Mouse (Mus musculus) forebrain, embryonic 12.5 days (tissue): Measurements from ENCODE around the gene Aadacl3. TPM values are rescaled to one million over a fixed set of nuclear protein-coding genes. Genes with fewer than 3 reads are reported as not detected.

Source experiments
- ATAC-seq: fragments of 200-750 bp; cut with Nextera tagmentation; 2 replicates; pipeline ENCODE4 v1.8.0; 2017; ENCODE audit warnings: moderate TSS enrichment; ENCODE audit not compliant: low FRiP score
- H3K27ac ChIP-seq: fragments of 300-500 bp; sonication (generic); 2 replicates; pipeline ENCODE4 v1.5.1; 2016; ENCODE audit warnings: mild to moderate bottlenecking
- H3K27me3 ChIP-seq: fragments of 300-500 bp; sonication (generic); 2 replicates; pipeline ENCODE4 v1.6.1; 2016; ENCODE audit warnings: mild to moderate bottlenecking
- H3K36me3 ChIP-seq: fragments of 300-500 bp; sonication (generic); replicated peaks from 2 replicates; pipeline ENCODE4 v1.6.1; 2016; ENCODE audit warnings: mild to moderate bottlenecking
- H3K4me1 ChIP-seq: fragments of 300-500 bp; sonication (generic); 2 replicates; pipeline ENCODE4 v1.6.1; 2016
- H3K4me2 ChIP-seq: fragments of 300-500 bp; sonication (generic); 2 replicates; pipeline ENCODE4 v1.6.1; 2016; ENCODE audit warnings: mild to moderate bottlenecking, moderate library complexity
- H3K4me3 ChIP-seq: fragments of 300-500 bp; sonication (generic); replicated peaks from 2 replicates; pipeline ENCODE4 v1.5.1; 2016; ENCODE audit warnings: mild to moderate bottlenecking
- H3K9ac ChIP-seq: fragments of 300-500 bp; sonication (generic); 2 replicates; pipeline ENCODE4 v1.6.1; 2016; ENCODE audit warnings: mild to moderate bottlenecking
- H3K9me3 ChIP-seq: fragments of 300-500 bp; sonication (generic); 2 replicates; pipeline ENCODE4 v1.6.1; 2016
- WGBS: fragments of 180-500 bp; shearing (Covaris S2); methylation state at CpG from one replicate; pipeline ENCODE4 v1.1.7; 2016; 5-methylcytosine and 5-hydroxymethylcytosine counted together
- polyA plus RNA-seq: library from polyadenylated mRNA; unstranded; fragments of >200 nt; fragmentation: Nextera tagmentation; extraction: Ambion mirVana; gene quantifications from 2 replicates; pipeline ENCODE4 v1.2.1, GENCODE M21; 2016

Gene Aadacl3
- not detected in 2 replicates for polyA plus RNA-seq

DNA sequence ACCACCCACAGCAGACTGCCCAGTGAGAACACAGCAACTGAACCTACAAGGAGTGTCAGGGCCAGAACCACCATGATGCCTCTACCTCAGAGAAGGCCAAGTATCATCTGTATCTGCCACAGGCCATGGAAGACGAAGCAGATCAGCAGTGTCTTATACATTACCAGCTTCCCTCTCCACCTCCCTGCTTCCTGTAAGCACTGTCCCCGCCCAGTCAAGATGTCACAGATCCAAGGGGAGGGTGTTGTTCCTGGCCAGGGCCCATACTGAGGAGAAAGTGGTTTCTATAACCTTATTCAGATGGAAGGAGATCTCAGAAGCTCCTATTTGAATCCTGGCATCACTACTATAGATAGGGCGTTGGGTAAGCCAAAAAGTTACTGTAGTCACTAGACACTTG is at the start of gene Aadacl3:
Aadacl3 (minus strand) TSS at position 101 of the 400 bp plus-strand sequence.
- H3K9ac ChIP-seq = no peak within 1 kb of the TSS
- H3K36me3 ChIP-seq = no peaks in the 10 kb centered on the region
- H3K4me3 ChIP-seq = no peak within 1 kb of the TSS
- 74% methylated on average over 3 of the region's 3 CpGs for WGBS
- H3K4me1 ChIP-seq = no peaks in the 10 kb centered on the region
- H3K27me3 ChIP-seq = no peaks in the 10 kb centered on the region
- H3K9me3 ChIP-seq = peaks cover 53% of the 10 kb centered on the region
- no peak for ATAC-seq
- H3K4me2 ChIP-seq = no peak within 1 kb of the TSS
- H3K27ac ChIP-seq = no peak within 1 kb of the TSS

- ATAC-seq = no peak
- no peak overlapping the region for H3K27ac ChIP-seq
- H3K4me1 ChIP-seq = no peaks in the 10 kb centered on the region
- no peak overlapping the region for H3K4me3 ChIP-seq
- H3K9me3 ChIP-seq = peaks cover 28% of the 10 kb centered on the region
- H3K9ac ChIP-seq = no peak overlapping the region
- WGBS = 72% methylated on average over 1 of the region's 1 CpGs
- H3K36me3 ChIP-seq = no peaks in the 10 kb centered on the region
- H3K27me3 ChIP-seq = no peaks in the 10 kb centered on the region
- H3K4me2 ChIP-seq = no peak overlapping the region
These were observed 43.0 kb upstream of the Aadacl3 start for GRCm38 (mm10) chr4:144506518-144506917.

- no peak overlapping the region for H3K4me2 ChIP-seq
- no peak for ATAC-seq
- no peak overlapping the region for H3K4me3 ChIP-seq
- H3K9ac ChIP-seq = no peak overlapping the region
- no peak overlapping the region for H3K27ac ChIP-seq
- no peaks in the 10 kb centered on the region for H3K4me1 ChIP-seq
- no peaks in the 10 kb centered on the region for H3K27me3 ChIP-seq
- H3K36me3 ChIP-seq = no peaks in the 10 kb centered on the region
- peaks cover 41% of the 10 kb centered on the region; the same call in 1 of the 2 replicates for H3K9me3 ChIP-seq
These were observed 29.8 kb upstream of the Aadacl3 start for GRCm38 (mm10) chr4:144493331-144493730.

DNA sequence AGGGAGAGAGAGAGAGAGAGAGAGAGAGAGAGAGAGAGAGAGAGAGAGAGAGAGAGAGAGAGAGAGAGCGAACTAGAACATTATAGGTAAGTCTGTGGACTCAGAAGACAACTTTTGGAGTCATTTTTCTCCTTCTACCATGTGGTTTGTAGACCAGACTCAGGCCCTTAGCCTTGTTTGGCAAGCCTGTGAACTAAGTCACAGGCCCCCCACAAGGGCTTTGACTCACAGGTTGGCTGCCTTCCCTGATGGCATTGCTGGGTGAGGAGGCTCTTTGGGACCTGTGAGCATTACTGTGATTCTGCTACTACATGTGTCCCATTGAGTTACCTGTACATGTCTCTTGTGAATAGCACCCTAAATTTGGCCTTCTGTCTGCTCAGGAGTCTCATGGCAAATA is 4.5 kb upstream of the Aadacl3 start:
- Histone ChIP-seq H3K27ac (no peak overlapping the region), H3K9me3 (peaks cover 51% of the 10 kb centered on the region)
- WGBS = 43% methylated on average over 1 of the region's 1 CpGs

DNA sequence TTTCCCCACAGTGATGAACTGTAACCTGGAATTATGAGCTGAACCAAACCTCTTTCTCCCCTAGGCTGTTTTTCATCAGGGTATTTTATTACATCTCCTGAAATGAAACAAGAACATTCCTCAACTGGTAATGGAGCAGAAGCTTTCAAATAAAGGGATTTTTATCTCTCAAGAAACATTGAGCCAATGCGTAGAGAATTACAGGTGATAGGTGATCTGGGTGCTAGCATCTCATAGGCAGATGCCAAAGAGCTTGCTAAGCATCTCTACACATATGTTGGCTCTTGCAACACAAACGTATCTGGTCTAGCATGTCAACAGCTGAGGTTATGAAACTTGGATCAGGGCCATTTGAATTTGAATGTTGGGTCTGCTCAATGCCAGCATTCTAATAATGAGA is 1.6 kb upstream of the Aadacl3 start:
- Histone ChIP-seq H3K27me3 (no peaks in the 10 kb centered on the region), H3K27ac (no peak overlapping the region), H3K4me1 (no peaks in the 10 kb centered on the region), H3K36me3 (no peaks in the 10 kb centered on the region), H3K9ac (no peak overlapping the region), H3K4me3 (no peak overlapping the region), H3K4me2 (no peak overlapping the region), H3K9me3 (peaks cover 50% of the 10 kb centered on the region)
- no peak for ATAC-seq
- 80% methylated on average over 2 of the region's 2 CpGs for WGBS

More for the DNA sequence above, 4.5 kb upstream of the Aadacl3 start:
- H3K36me3 ChIP-seq = no peaks in the 10 kb centered on the region
- no peaks in the 10 kb centered on the region for H3K4me1 ChIP-seq
- H3K9ac ChIP-seq = no peak overlapping the region
- H3K4me3 ChIP-seq = no peak overlapping the region
- H3K4me2 ChIP-seq = no peak overlapping the region
- no peaks in the 10 kb centered on the region for H3K27me3 ChIP-seq
- ATAC-seq = no peak

DNA sequence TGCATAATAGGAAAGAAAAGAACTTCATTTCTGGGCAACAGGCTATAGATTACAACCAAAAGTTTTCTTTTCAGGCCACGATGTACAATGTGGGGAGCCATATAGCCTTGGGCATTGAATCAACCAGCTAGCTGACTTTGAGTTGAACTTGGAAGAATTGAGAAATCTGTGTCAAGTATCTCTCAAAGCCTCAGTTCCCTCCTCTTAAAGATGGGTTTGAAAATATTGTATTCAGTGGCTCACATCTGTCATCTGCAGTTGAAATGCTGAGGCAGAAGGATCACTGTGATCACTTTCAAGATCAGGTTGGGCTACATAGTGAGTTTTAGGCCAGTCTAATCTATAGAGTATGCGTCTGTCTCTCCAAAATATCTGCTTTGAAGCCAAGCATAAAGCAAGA is 10.3 kb downstream of the Aadacl3 start, which contains the start of gene Gm9944:
Gm9944 (minus strand) TSS at position 101 of the 400 bp plus-strand sequence.
- H3K36me3 ChIP-seq = no peaks in the 10 kb centered on the region
- no peak within 1 kb of the TSS for H3K4me2 ChIP-seq
- H3K27me3 ChIP-seq = no peaks in the 10 kb centered on the region
- ATAC-seq = no peak
- peaks cover 48% of the 10 kb centered on the region; the same call in 1 of the 2 replicates for H3K9me3 ChIP-seq
- no peaks in the 10 kb centered on the region for H3K4me1 ChIP-seq
- no peak within 1 kb of the TSS for H3K9ac ChIP-seq
- H3K27ac ChIP-seq = no peak within 1 kb of the TSS
- WGBS = 69% methylated on average over 2 of the region's 2 CpGs
- no peak within 1 kb of the TSS for H3K4me3 ChIP-seq

DNA sequence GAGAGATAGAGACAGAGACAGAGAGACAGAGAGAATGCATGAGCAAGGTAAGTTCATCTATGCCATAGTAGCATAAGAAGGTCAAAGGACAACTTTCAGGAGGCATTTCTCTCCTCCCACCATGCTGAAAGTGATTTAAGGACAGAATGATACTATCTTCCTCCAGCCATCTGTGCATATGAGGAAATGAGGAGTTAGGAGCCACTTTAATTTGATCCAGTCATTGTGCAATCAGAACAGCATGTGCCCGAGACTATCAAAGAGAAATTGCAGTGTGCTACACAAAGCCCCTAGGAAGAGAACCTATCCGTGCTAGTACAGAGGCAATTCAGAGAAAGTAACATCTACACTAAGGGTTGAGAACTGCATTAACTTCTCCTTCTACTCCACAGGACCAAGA is 15.0 kb downstream of the Aadacl3 start:
- 77% methylated on average over 2 of the region's 2 CpGs for WGBS
- Histone ChIP-seq H3K4me2 (no peak overlapping the region), H3K4me1 (no peaks in the 10 kb centered on the region), H3K36me3 (no peaks in the 10 kb centered on the region), H3K27me3 (no peaks in the 10 kb centered on the region), H3K9me3 (peaks cover 42% of the 10 kb centered on the region), H3K4me3 (no peak overlapping the region), H3K9ac (no peak overlapping the region), H3K27ac (no peak overlapping the region)
- no peak for ATAC-seq

GRCm38 (mm10) chr4:144441582-144441981 is 22.0 kb downstream of the Aadacl3 start:
- Histone ChIP-seq H3K27me3 (no peaks in the 10 kb centered on the region), H3K4me1 (no peaks in the 10 kb centered on the region), H3K27ac (no peak overlapping the region), H3K36me3 (no peaks in the 10 kb centered on the region), H3K9ac (no peak overlapping the region), H3K4me2 (no peak overlapping the region), H3K4me3 (no peak overlapping the region), H3K9me3 (peaks cover 47% of the 10 kb centered on the region)
- 78% methylated on average over 1 of the region's 1 CpGs for WGBS
- ATAC-seq = no peak

- H3K4me2 ChIP-seq = no peak overlapping the region
- no peak overlapping the region for H3K9ac ChIP-seq
- no peaks in the 10 kb centered on the region for H3K27me3 ChIP-seq
- no peak overlapping the region for H3K27ac ChIP-seq
- no peaks in the 10 kb centered on the region for H3K4me1 ChIP-seq
- H3K36me3 ChIP-seq = no peaks in the 10 kb centered on the region
- 90% methylated on average over 3 of the region's 4 CpGs for WGBS
- no peak for ATAC-seq
- H3K4me3 ChIP-seq = no peak overlapping the region
- peaks cover 44% of the 10 kb centered on the region for H3K9me3 ChIP-seq
These were observed 22.5 kb downstream of the Aadacl3 start for GRCm38 (mm10) chr4:144441095-144441494.

DNA sequence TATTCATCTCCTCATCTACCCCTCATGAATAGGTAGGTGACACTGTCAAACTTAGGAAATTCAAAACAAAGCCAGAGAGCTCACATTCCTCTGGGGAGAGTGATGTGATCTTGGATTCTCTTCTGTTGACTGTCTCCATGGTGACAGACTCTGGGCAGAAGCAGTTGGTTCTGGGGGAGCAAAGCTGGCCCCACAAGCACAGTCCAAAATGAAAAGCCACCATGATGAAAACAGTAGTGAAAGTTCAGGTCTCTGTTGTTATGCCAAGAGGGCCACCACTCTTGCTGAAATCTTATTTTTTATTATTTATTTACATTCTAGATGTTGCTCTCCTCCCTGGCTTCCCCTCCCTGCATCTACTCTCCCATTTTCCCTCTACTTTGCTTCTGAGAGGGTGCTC is 24.9 kb downstream of the Aadacl3 start, which contains the start of gene 1700012P22Rik:
1700012P22Rik (minus strand) TSS at position 101 of the 400 bp plus-strand sequence.
- Histone ChIP-seq H3K4me3 (no peak within 1 kb of the TSS), H3K27ac (no peak within 1 kb of the TSS), H3K27me3 (no peaks in the 10 kb centered on the region), H3K36me3 (no peaks in the 10 kb centered on the region), H3K9me3 (peaks cover 33% of the 10 kb centered on the region), H3K4me2 (no peak within 1 kb of the TSS), H3K4me1 (no peaks in the 10 kb centered on the region), H3K9ac (no peak within 1 kb of the TSS)
- ATAC-seq = no peak

DNA sequence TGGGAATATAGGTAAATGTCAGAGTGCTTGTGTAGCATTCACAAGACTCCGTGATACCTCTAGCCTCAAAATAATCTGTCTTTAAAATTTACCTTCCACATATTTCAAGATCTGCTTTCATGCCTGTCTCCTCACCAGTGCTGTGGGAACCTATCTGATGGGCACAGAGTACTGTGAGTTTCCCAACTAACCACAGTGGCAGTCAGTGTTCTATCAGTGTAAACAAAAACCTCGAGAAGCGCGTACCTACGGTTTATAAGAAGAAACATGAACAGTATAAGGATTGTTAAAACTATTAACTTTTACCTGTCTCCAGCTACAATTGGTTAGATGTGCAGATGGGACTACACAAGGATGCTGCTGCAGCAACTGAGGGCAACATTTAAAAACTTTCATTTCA is 30.3 kb downstream of the Aadacl3 start:
- Histone ChIP-seq H3K4me3 (no peak overlapping the region), H3K4me2 (no peak overlapping the region), H3K9me3 (peaks cover 21% of the 10 kb centered on the region), H3K27me3 (no peaks in the 10 kb centered on the region), H3K9ac (no peak overlapping the region), H3K36me3 (no peaks in the 10 kb centered on the region), H3K4me1 (no peaks in the 10 kb centered on the region), H3K27ac (no peak overlapping the region)
- 89% methylated on average over 5 of the region's 5 CpGs for WGBS
- no peak for ATAC-seq

- no peak overlapping the region for H3K4me2 ChIP-seq
- 85% methylated on average over 2 of the region's 2 CpGs for WGBS
- no peaks in the 10 kb centered on the region for H3K27me3 ChIP-seq
- H3K27ac ChIP-seq = no peak overlapping the region
- ATAC-seq = no peak
- H3K4me1 ChIP-seq = no peaks in the 10 kb centered on the region
- H3K9ac ChIP-seq = no peak overlapping the region
- H3K9me3 ChIP-seq = peaks cover 13% of the 10 kb centered on the region; the same call in 1 of the 2 replicates
- H3K4me3 ChIP-seq = no peak overlapping the region
- H3K36me3 ChIP-seq = no peaks in the 10 kb centered on the region
These were observed 32.8 kb downstream of the Aadacl3 start for GRCm38 (mm10) chr4:144430723-144431122.

DNA sequence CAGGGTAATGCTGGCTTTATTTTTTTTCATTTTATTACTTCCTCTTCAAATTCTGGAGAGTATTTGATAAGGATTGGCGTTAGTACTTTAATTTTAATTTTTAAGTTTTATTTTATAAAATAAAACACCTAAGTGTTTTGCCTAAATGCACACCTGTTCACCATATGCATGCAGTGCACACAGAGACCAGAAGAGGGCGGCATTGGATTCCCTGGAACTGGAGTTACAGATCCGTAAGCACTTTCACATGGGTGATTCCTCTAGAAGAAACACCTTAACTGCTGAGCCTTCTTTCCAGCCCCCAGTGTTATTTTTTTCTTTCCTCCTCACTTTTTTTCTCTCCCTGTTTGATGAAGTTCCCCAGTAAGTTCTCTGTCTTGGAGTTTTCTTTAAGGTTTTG is 34.7 kb downstream of the Aadacl3 start:
- Histone ChIP-seq H3K4me3 (no peak overlapping the region), H3K9ac (no peak overlapping the region), H3K27ac (no peak overlapping the region), H3K4me2 (no peak overlapping the region), H3K4me1 (no peaks in the 10 kb centered on the region), H3K27me3 (no peaks in the 10 kb centered on the region), H3K36me3 (no peaks in the 10 kb centered on the region), H3K9me3 (peaks cover 13% of the 10 kb centered on the region; the same call in 1 of the 2 replicates)
- ATAC-seq = no peak
- 29% methylated on average over 3 of the region's 3 CpGs for WGBS
